Mouse (Mus musculus): ENCODE results near the gene Stau1.

Stau1 gene

DNA sequence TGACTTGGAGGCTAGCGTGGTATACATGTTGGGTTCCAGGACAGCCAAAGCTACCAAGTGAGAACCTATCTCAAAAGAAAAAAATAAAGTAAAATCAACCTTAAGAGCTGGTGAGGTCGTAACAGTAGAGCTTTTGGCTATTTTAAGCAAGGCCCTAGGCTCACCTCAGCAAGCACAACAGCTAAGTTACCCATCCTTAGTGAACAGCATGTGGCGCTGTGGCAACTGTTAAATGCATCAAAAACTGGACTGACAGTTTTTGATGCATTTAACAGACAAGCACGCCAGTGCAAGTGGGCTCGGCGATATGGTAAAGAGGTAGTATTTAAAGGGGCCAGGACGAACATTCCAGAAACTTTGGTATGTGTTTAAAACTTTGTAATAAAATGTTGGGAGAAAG, 5.2 kb downstream of the Stau1 start:
- no peak for DNase-seq (ENCODE audit: low read depth, low spot score)

DNA sequence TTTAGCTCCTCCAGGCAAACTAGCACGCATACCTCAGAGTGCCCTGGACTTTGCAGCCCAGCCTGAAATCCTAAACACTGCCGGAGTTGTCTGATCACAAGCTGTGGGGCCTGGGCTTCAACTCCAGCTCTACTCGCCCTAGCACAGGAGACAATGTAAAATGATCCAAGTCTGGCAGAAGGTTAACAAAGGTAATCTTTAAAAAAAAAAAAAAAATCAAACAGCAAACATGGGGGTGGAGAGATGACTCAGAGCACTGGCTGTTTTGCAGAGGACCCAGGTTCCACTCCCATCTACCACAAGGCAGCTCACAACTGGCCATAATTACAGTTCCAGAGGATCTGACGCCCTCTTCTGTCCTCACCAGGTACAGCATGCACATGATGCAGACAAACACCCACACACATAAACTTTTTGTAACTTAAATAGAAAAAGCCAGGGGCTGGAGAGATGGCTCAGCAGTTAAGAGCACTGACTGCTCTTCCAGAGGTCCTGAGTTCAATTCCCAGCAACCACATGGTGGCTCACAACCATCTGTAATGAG, 12.7 kb downstream of the Stau1 start:
- DNase-seq (ENCODE audit: low read depth, low spot score): no peak

DNA sequence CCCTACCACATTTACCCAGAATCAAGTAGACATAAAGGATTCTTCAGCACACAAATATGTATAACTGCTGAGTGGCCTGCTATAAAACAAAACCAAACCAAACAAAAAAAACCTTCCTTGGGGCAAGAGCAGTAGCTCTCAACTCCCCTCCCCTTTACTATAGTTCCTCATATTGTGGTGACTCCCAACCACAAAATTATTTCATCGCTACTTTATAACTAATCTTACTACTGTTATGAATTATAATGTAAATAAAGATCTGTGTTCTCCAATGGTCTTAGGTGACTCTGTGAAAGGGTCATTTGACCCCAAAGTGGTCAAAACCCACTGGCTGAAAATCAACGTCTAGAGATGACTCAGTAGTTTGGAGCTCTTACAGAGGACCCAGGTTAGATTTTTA, 15.9 kb downstream of the Stau1 start:
- DNase-seq (ENCODE audit: low read depth, low spot score): no peak

DNA sequence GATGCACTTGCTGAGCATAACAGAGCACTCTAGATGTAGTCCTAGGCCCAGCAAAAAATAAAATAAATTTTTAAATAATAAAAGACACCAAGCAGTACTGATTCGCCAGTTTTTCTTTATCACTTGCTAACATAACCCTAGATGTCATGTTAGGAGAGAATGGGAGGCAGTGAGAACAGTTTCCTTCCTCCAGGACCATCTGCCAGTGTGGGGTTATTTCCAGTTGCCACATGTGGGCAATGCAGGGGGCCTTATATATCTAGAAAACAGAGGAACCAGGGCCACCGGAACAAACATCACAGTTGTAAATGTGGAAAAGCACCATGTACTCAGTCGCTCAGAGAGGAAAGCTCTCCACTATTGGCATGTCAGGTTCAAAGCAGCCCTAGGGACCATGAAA, 18.6 kb downstream of the Stau1 start:
- no peak for DNase-seq (ENCODE audit: low read depth, low spot score)

DNA sequence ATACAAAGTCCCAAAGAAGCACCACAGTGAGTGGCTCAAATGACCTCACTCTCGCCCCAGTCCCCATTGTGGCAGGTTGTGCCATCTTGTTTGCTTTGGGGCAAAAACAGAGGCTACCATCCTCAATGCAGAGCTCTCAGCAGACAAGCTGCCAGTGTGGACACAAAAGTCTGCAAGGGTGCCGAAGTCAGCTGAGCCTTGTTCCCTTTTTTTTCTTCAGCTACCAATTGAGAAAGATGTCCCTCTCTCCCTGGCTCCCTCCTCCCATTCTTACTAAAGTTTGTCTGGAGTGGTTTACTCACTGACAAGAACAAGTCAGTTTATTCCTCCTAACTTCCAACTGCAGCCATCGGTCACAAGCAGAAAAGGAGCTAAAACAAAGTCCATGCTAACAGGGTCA, 19.7 kb downstream of the Stau1 start:
- DNase-seq (ENCODE audit: low read depth, low spot score): no peak

DNA sequence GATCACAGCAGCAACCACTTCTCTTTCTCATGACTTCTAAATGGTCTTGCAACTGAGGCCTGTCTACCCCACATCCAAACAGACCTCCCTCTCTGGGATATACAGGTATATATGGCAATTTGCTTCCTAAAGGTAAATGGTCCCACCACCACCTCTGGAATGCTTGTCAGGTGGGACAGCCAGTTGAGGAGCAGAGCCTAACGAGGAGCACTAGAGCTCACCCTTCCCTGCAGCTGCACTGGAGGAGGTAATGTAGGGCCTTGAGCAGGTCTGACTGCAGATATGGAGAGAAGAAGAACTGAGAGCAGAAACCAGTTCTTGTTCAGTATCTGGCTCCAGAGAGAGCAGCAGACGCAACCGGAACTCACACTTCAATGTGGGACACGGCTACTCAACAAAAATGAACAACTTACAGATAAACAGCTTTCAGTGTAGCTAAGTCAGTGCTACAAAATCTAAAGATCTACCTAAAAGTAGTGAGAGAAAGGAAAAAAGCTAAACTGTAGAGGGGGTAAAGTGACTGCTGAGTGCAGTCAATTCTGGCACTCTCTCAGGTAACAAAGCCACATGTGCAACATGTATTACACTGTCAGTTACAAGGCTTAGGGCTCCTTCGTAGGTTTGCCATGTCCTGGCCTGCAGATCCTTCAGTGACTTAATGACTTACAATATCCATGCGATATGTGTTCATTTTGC, 21.8 kb downstream of the Stau1 start:
- no peak for DNase-seq (ENCODE audit: low read depth, low spot score)

DNA sequence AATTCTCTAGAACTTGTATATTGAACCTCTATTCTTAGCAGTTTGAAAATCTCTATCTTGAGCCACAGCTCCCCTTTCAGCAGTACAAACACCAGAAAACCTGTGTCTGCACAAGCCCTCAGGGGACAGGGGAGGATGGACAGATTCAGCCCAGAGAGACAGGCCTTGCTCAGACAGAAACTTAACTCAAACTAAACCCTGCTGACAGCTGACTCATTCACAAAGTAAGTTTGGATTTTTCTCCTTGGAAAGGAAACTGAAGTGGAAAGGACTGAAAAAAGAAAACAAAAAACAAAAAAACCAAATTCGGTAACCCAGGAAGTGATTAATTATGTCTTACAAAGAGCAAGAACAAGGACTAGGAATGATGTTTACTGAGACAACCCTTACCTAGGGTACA, 22.9 kb downstream of the Stau1 start:
- no peak for DNase-seq (ENCODE audit: low read depth, low spot score)

DNA sequence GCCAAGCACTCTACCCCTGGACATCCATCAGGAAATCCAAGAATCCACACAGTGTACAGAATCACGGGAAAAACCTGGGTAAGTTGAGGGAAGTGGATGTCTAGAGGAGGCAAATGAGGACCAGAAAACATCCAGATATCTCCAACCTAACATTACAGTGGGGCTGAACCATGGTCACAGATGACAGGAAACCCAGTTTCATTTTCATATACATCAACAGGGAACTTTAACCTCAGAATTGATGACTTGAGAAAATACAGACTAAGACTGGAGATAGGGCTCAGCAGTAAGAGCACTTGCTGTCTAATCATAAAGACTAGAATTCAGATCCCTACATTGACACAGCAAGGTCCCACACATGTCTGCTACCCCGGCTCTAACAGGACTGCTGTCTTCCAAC, 31.3 kb downstream of the Stau1 start:
- DNase-seq (ENCODE audit: low read depth, low spot score): no peak

DNA sequence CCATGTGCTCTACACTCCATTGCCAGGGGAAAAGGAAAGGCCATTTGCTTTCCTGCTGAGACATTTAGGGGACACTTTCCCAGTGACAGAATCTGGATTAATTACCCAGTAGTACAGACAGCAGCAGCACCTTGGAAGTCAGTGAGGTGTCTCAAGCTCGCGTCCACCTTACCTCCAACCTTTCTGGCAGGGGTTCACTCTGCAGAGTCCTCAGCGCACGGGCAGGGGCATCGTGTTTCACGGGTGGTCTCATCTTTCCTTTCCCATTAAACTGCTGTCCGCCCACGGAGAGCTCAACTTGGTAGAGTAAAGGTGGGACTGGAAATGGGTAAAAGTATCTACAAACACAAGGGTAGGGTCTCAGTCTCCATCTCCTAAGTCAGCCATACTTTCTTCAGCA, 32.8 kb downstream of the Stau1 start:
- DNase-seq (ENCODE audit: low read depth, low spot score): no peak

DNA sequence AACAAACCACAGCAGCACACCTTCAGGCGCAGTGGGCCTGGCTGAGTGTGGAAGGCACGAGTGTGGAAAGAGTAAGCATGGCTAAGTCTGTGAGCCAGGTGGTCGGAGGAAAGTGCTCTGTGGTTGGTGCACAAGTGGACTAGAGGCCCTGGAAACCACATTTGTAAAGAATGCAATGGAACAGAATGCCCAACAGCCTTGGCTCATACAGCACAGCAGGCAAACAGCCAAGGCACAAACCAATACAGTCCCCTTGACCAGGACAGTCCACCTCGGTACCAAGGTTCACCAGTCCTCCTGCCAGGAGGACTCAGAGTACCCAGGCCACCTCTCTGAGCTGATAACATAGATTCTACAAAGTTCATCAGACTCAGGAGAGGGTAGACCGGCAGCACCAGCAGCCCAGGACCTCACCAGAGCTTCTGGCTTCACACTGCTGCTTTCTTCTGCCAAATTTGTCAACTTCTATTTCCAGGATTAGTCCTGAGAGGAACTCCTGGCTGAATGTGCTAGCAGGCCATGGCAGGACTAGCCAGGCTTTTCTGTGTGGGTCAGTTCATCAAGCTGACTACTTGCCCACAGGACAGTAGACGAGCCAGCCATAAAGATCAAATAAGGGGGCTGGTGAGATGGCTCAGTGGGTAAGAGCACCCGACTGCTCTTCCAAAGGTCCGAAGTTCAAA, 35.3 kb downstream of the Stau1 start:
- no peak for DNase-seq (ENCODE audit: low read depth, low spot score)

DNA sequence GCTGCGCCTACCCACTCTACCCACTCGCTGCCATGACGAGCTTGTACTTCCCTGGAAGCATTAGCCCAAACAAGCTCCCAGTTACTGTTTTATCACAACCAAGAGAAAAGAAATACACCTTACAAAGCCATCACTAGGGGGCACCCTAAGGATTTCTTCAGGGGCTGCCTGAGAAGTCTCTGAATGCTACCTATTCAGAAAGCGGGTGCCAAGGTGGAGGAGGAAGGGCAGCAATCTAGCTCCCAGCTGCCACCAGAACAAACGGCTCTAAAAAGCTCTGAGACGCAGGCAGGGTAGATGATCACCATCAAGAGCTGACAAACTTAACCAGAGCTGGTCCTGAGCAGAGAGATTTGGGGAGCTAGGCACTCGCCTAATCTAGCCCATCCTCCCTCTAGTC, 39.3 kb downstream of the Stau1 start:
- DNase-seq (ENCODE audit: low read depth, low spot score): peak; percentile 35

DNA sequence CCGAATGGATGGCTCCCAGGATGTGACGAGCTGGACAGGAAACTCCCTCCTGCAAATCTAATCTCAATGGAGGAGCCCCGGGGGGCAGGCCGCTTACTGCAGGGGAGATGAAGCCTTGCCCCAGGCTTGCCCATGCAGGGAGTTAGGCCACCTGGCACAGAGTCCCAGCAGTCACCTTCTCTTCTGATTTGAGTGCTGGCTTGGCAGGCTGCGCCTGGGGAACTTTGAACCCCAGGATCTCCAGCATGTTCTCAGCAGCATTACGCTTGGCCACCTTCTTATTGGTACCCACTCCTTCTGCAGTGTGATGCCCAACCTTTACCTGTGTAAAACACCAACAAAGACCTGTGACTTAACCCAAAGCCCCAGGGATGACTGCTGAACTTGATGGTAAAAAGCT, 43.9 kb downstream of the Stau1 start:
- DNase-seq (ENCODE audit: low read depth, low spot score): no peak

DNA sequence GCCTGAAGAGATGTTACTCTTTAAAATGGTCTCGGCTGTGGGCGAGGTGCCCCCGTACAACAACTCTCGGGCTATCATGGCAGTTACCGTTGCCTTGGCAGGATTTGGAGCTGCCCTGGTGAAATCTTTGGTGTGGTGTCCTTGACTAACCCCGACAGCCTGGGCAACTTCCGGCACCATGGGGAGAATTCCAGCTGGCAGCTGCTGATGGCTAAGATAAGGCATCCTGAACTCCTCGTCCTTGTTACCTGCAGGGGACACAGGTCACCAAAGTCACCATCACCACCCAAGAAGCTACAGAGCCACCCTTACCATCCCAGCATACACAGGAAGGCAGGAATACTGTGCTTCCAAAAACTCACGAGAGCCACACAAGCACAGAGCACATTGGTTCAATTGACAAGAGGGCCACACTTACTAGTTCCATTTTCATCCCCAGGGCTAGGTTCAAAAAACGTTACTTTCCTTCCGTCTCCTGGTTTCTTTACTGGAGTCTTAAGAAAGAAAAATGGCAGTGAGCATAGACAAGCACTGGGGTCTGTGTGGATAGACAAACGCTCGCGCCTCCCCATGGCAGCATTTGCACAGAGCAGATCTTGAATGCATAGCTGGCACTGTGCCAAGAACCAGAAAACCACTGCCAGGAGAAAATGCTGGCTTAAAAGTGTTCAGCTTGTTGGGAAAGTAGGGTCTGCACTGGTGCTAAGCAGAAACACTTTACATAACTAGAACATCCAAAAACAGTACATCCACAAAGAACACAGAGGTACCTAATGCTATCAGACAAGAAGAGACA, 45.0 kb downstream of the Stau1 start:
- DNase-seq (ENCODE audit: low read depth, low spot score): no peak

DNA sequence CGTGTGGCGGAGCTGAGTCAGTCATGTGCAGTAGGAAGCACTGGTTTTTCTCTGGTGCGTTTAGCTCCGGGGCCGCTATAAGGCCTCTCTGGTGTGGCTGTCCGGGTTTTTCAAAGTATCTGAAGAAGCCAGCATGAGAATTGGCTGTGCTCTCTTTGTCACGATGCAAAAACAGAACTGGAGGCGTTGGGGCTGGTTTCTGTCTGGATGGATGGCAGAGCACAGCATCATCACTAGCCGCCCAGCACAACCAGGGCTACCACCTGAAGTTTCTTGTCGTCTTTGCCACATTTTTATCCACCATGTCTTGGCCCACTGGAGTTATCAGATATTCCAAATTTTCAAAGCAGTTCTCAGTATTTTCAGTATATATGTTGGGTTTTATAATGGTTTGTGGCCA, 47.2 kb downstream of the Stau1 start:
- DNase-seq (ENCODE audit: low read depth, low spot score): no peak

DNA sequence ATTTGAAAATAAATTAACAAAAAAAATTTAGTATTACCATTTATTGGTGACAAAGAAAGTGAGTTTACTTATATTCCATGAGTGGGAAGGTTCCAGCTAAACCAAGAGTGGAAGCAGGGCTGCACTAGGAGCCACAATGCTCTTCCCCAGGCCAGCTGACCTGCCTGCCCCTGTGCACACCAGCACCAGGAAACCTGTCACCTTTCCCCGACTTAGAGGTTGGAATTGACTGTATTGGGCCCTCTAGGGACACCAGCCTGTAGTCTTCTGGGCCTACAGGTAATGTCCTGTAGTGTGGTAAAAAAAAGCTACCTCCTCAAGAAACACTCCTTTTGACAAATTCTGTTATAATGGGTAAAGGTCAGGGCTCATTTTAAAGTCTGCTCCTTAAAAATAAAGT, 47.9 kb downstream of the Stau1 start:
- no peak for DNase-seq (ENCODE audit: low read depth, low spot score)

DNA sequence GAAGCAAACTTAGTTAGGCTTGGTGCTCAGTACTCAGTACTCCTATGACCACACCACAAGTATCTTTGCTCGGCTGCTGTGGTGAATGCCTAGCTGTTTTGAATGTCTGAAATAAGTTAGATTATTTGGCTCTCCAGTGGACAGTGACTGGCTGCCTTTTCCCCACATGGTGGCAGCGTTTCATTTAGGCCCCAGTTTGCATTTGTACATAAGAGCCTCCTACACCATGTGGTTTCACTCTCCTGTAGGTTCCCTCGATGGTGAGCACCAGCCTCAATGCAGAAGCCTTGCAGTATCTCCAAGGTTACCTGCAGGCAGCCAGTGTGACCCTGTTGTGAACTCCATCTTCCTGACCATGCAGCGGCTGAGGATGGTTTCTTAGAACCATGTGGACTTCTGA, 50.6 kb downstream of the Stau1 start:
- no peak for DNase-seq (ENCODE audit: low read depth, low spot score)

DNA sequence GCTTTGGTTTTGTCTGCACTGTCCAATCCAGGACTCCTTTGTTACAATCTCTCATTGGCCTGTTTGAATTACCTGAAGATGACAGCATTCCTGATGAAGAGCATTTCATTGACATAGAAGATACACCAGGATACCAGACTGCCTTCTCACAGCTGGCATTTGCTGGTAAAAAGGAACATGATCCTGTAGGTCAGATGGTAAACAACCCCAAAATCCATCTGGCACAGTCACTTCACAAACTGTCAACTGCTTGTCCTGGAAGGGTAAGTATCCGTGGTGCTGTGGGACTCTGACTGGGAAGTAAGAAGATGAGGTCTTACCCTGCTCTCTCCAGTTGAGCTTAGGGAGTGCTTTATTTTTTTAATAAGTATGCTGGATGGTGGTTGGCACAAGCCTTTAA, 51.8 kb downstream of the Stau1 start:
- no peak for DNase-seq (ENCODE audit: low read depth, low spot score)

DNA sequence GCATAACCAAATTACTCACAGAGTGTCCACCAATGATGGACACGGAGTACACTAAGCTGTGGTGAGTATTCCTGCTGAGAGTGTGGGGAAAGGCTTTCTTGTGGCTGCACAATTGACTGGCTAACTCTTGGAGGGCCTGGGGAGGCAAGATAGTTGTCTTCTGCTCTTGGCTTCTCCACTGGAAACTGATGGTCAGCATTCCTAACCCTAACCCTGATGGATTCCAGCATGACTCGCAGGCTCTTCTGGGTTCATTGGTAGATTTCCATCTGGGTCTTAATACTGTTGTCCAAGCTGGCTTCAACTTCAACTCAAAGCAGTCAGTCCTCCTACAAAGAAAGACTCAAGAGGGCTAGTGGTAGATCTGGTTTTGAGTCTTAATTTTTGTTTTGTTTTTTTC, 53.0 kb downstream of the Stau1 start:
- no peak for DNase-seq (ENCODE audit: low read depth, low spot score)

DNA sequence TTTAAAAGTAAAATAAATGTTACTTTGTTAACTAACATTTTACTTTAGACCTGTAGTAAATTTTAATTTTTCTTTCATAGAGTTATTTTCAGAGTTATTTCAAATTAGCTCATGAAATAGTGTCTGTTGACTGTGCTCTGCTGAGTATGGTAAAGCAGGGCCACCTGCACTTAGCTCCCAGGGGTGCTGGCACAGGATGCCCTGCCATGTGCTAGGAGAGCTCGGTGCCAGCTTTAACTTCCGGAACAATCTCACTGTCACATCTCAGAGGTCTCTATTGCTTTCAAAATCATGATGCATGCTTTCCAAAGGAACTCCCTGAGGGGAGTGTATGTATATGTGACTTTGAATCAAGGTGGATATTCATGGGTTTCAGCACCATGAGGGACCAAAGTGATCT, 59.9 kb downstream of the Stau1 start:
- no peak for DNase-seq (ENCODE audit: low read depth, low spot score)

DNA sequence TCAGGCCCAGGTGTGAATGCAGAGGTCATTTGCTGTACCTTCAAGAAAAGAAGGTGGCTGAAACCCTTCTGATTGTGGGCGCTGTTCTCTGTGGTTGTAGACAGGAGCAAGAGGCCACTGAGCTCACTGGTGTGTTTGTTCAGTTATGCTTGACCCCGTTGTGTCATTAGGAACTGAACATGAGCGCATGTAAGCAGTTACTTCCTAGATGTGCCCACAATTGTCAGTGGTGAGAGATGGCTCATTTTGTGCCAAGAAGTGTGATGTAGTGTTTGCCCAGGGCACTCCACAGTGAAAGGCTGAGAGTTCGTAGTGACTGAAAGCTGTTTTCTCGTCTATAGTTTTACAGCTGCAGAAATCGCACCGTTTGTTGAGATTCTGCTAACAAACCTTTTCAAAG, 60.5 kb downstream of the Stau1 start:
- DNase-seq (ENCODE audit: low read depth, low spot score): no peak

DNA sequence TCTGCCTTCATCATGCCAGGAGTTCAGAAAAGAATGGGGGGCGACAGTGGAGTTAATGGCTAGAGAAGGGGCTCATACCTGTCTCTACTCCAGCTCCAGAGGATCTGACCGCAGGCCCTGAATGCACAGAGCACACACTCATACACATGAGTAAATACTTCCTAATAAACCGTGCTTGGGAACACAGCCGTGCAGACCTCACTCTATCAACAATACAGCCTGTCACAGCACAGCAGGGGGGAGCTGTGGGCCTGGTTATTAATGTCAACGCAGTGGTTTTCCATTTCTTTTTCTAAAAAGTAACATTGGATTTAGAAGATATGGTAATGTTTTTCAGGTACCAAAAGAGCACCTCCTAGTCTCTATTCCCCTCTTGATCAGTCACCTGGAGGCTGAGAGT, 61.7 kb downstream of the Stau1 start:
- DNase-seq (ENCODE audit: low read depth, low spot score): no peak

DNA sequence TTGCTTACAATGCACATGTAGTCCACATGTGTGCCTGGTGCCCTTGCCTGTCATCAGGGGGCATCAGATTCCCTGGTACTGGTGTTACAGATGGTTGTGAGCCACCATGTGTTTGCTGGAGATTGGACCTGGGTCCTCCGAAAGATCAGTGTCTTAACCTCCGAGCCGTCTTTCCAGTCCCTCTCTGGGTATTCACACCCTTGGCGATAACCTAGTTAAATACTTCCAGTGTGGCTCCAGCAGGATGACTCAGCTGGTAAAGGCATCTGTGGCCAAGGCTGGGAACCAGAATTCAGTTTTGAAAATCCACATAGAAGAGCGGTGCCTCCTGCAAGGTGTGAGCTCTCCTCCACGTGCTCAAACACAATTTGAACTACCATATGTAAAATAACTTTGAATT, 62.2 kb downstream of the Stau1 start:
- DNase-seq (ENCODE audit: low read depth, low spot score): no peak

DNA sequence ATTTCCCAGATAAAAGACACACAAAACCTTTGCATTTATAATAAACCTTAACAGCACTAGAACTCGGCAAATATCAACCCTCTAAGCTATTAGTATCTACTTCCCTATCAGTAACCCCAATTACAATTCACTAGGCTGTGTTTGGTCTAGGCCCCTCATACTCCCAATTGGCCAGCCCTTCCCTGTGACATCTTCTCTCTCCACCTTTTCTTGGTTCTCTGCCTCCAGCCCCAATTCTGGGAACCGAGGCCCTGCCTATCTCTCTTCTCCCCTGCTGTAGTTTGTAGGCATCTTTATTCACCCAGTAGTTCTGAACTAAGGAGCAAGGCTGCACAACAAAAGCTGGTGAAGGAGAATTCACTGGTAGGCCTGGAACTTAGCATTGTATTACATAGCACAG, 72.1 kb downstream of the Stau1 start:
- no peak for DNase-seq (ENCODE audit: low read depth, low spot score)
